16 mouse cellular contexts compared by ENCODE assay signal in the genomic region with DNA sequence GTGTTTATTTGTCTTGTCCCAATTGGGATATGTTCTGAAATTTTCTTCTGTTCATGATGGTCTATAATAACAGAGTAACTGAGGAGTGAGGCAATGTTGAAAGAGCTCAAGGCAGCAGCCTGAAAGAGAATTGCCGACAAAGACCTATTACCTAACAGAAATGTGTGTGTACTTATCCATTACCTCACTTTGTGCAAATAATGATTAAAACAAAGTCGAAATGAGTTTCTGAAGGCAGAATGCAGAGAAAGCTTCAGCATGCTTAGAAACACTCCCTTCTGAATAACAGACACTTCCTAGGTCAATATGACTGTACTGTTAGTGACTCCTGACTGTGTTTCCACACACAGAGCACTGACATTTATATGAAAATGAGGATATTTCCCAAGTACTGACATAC.
DNase-seq lines count a peak whose midpoint lies in the region; ATAC-seq and TF ChIP-seq lines count a peak whose summit lies in the region.
"Had no signal": no experiment of that assay in that cellular context is flagged by ENCODE, and none has a peak within 500 bp of the region (broad histone marks: within the 10 kb centered on the region; RNA-seq: fewer than 3 reads in every experiment).

No protein-coding gene starts in this region.

- no peak for TF ChIP-seq EP300 in lung, postnatal 0 days (IDR thresholded peaks at IDR 0.05)

- no peak overlapping the region for H3K4me3 ChIP-seq in liver, adult 2 months (ENCODE audit: insufficient read depth, low read depth, low read length)
- no peak overlapping the region for H3K4me3 ChIP-seq in lung, postnatal 0 days (ENCODE audit: low read depth, low read length)
- H3K4me3 ChIP-seq in stomach, embryonic 15.5 days (replicated peaks): no peak overlapping the region
- H3K4me3 ChIP-seq in midbrain, embryonic 14.5 days (replicated peaks; ENCODE audit: low read depth, low read length): no peak overlapping the region
- H3K4me3 ChIP-seq in forebrain, embryonic 16.5 days (replicated peaks; ENCODE audit: low read length): no peak overlapping the region
- H3K4me3 ChIP-seq: embryonic facial prominence, embryonic 12.5 days; forebrain, embryonic 15.5 days; heart, embryonic 12.5 days; hindbrain, embryonic 10.5 days had no signal

- no peak for TF ChIP-seq POLR2A in liver, adult 2 months (IDR thresholded peaks at IDR 0.05; ENCODE audit: extremely low read depth, insufficient read depth, low read length)

- H3K27me3 ChIP-seq in liver, adult 2 months (ENCODE audit: control insufficient read depth, insufficient read depth, low read length): no peaks in the 10 kb centered on the region
- no peaks in the 10 kb centered on the region for H3K27me3 ChIP-seq in lung, postnatal 0 days (replicated peaks; ENCODE audit: insufficient read depth, low read length)
- no peaks in the 10 kb centered on the region for H3K27me3 ChIP-seq in stomach, embryonic 15.5 days (replicated peaks)
- peaks cover 36% of the 10 kb centered on the region; the same call in 1 of the 2 replicates for H3K27me3 ChIP-seq in midbrain, embryonic 14.5 days (ENCODE audit: control insufficient read depth, insufficient read depth, low read length)
- H3K27me3 ChIP-seq in forebrain, embryonic 16.5 days (replicated peaks; ENCODE audit: control insufficient read depth, insufficient read depth, low read length): no peaks in the 10 kb centered on the region
- H3K27me3 ChIP-seq: embryonic facial prominence, embryonic 12.5 days; forebrain, embryonic 15.5 days; heart, embryonic 12.5 days had no signal

- no peaks in the 10 kb centered on the region for H3K79me2 ChIP-seq in liver, adult 2 months (ENCODE audit: control insufficient read depth, insufficient read depth, low read length)

- 19% methylated on average over 2 of the region's 2 CpGs for WGBS in liver, adult 2 months
- WGBS in lung, postnatal 0 days: 20% methylated on average over 2 of the region's 2 CpGs
- 45% methylated on average over 2 of the region's 2 CpGs for WGBS in stomach, embryonic 15.5 days
- 84% methylated on average over 2 of the region's 2 CpGs for WGBS in midbrain, embryonic 14.5 days
- 73% methylated on average over 2 of the region's 2 CpGs for WGBS in forebrain, embryonic 16.5 days

- no peak overlapping the region for H3K4me2 ChIP-seq in lung, postnatal 0 days (replicated peaks; ENCODE audit: low read depth, low read length)
- H3K4me2 ChIP-seq in stomach, embryonic 15.5 days: no peak overlapping the region
- H3K4me2 ChIP-seq in midbrain, embryonic 14.5 days (ENCODE audit: low read length): no peak overlapping the region
- no peak overlapping the region for H3K4me2 ChIP-seq in forebrain, embryonic 16.5 days (ENCODE audit: low read length)
- H3K4me2 ChIP-seq: embryonic facial prominence, embryonic 12.5 days; forebrain, embryonic 15.5 days; heart, embryonic 12.5 days had no signal

- H3K27ac ChIP-seq in liver, adult 2 months (replicated peaks; ENCODE audit: insufficient read depth, low read depth, low read length): no peak overlapping the region
- no peak overlapping the region for H3K27ac ChIP-seq in lung, postnatal 0 days (ENCODE audit: low read length)
- no peak overlapping the region for H3K27ac ChIP-seq in stomach, embryonic 15.5 days
- H3K27ac ChIP-seq in midbrain, embryonic 14.5 days (replicated peaks; ENCODE audit: low read depth, low read length): no peak overlapping the region
- no peak overlapping the region for H3K27ac ChIP-seq in forebrain, embryonic 16.5 days (ENCODE audit: low read length)
- H3K27ac ChIP-seq: embryonic facial prominence, embryonic 12.5 days; forebrain, embryonic 15.5 days; hindbrain, embryonic 10.5 days had no signal

- TF ChIP-seq CTCF in liver, adult 2 months (IDR thresholded peaks at IDR 0.05; ENCODE audit: low read depth, low read length): no peak
- no peak for TF ChIP-seq CTCF in lung, postnatal 0 days (IDR thresholded peaks at IDR 0.05)

- H3K9me3 ChIP-seq in lung, postnatal 0 days (ENCODE audit: low read length): no peaks in the 10 kb centered on the region
- H3K9me3 ChIP-seq in stomach, embryonic 15.5 days: no peaks in the 10 kb centered on the region
- H3K9me3 ChIP-seq in midbrain, embryonic 14.5 days (ENCODE audit: control insufficient read depth, low read length): no peaks in the 10 kb centered on the region
- no peaks in the 10 kb centered on the region for H3K9me3 ChIP-seq in forebrain, embryonic 16.5 days (ENCODE audit: control insufficient read depth, low read length)
- H3K9me3 ChIP-seq: embryonic facial prominence, embryonic 12.5 days; forebrain, embryonic 15.5 days; heart, embryonic 12.5 days; hindbrain, embryonic 10.5 days had no signal

- no peaks in the 10 kb centered on the region for H3K36me3 ChIP-seq in liver, adult 2 months (ENCODE audit: control insufficient read depth, insufficient read depth, low read length)
- no peaks in the 10 kb centered on the region for H3K36me3 ChIP-seq in lung, postnatal 0 days (ENCODE audit: insufficient read depth, low read length)
- H3K36me3 ChIP-seq in stomach, embryonic 15.5 days: no peaks in the 10 kb centered on the region
- H3K36me3 ChIP-seq in midbrain, embryonic 14.5 days (ENCODE audit: control insufficient read depth, insufficient read depth, low read length): no peaks in the 10 kb centered on the region
- H3K36me3 ChIP-seq in forebrain, embryonic 16.5 days (ENCODE audit: control insufficient read depth, insufficient read depth): no peaks in the 10 kb centered on the region
- H3K36me3 ChIP-seq: embryonic facial prominence, embryonic 12.5 days; forebrain, embryonic 15.5 days; heart, embryonic 12.5 days; hindbrain, embryonic 10.5 days had no signal

- peak; percentile 90 for DNase-seq in liver, adult 2 months (ENCODE audit: extremely low read depth, low read depth, low spot score)
- DNase-seq in liver: no peak
- DNase-seq in lung, postnatal 0 days (ENCODE audit: low spot score): peak; percentile 79
- no peak for DNase-seq in lung, postnatal 36 days
- DNase-seq in midbrain, embryonic 14.5 days: no peak
- DNase-seq: adrenal gland, postnatal 10 days; cerebellum, adult 11 months; cerebellum, adult 9-10 months; cerebellum, postnatal 25 days; gastrocnemius, postnatal 10 days had no signal

- H3K9ac ChIP-seq in liver, adult 2 months (ENCODE audit: low read depth, low read length): no peak overlapping the region
- no peak overlapping the region for H3K9ac ChIP-seq in lung, postnatal 0 days (replicated peaks; ENCODE audit: low read depth)
- H3K9ac ChIP-seq in stomach, embryonic 15.5 days: no peak overlapping the region
- no peak overlapping the region for H3K9ac ChIP-seq in midbrain, embryonic 14.5 days (replicated peaks; ENCODE audit: low read length)
- no peak overlapping the region for H3K9ac ChIP-seq in forebrain, embryonic 16.5 days (replicated peaks; ENCODE audit: low read depth, low read length)
- H3K9ac ChIP-seq: embryonic facial prominence, embryonic 12.5 days; forebrain, embryonic 15.5 days; heart, embryonic 12.5 days had no signal

- ATAC-seq in lung, postnatal 0 days: peak; percentile 54
- peak; percentile 56; the same call in 1 of the 2 replicates for ATAC-seq in stomach, embryonic 15.5 days (ENCODE audit: insufficient read depth, low FRiP score, low read depth)
- ATAC-seq in midbrain, embryonic 14.5 days (ENCODE audit: low FRiP score, low TSS enrichment): no peak
- ATAC-seq in forebrain, embryonic 16.5 days: no peak
- ATAC-seq: forebrain, embryonic 15.5 days had no signal

- peaks cover 2% of the 10 kb centered on the region; the same call in 1 of the 2 replicates for H3K4me1 ChIP-seq in liver, adult 2 months (ENCODE audit: control insufficient read depth, insufficient read depth, low read length)
- H3K4me1 ChIP-seq in lung, postnatal 0 days (ENCODE audit: insufficient read depth, low read depth, low read length): no peaks in the 10 kb centered on the region
- no peaks in the 10 kb centered on the region for H3K4me1 ChIP-seq in stomach, embryonic 15.5 days
- H3K4me1 ChIP-seq in midbrain, embryonic 14.5 days (ENCODE audit: control insufficient read depth, insufficient read depth, low read length): no peaks in the 10 kb centered on the region
- H3K4me1 ChIP-seq in forebrain, embryonic 16.5 days (replicated peaks; ENCODE audit: control insufficient read depth, insufficient read depth, low read length): no peaks in the 10 kb centered on the region
- H3K4me1 ChIP-seq: forebrain, embryonic 15.5 days; heart, embryonic 12.5 days had no signal

Comparison
In these comparisons a context has a peak if more than half of its experiments do, and no peak if none do; other contexts are left out.
1. DNase-seq: peak in liver, adult 2 months (single experiment) and lung, postnatal 0 days (single experiment); none in liver (single experiment), lung, postnatal 36 days (single experiment) and midbrain, embryonic 14.5 days (single experiment).
2. ATAC-seq: peak in lung, postnatal 0 days (single experiment) and stomach, embryonic 15.5 days (single experiment); none in midbrain, embryonic 14.5 days (single experiment) and forebrain, embryonic 16.5 days (single experiment).